8 mouse cellular contexts compared by ENCODE assay signal in the genomic region with DNA sequence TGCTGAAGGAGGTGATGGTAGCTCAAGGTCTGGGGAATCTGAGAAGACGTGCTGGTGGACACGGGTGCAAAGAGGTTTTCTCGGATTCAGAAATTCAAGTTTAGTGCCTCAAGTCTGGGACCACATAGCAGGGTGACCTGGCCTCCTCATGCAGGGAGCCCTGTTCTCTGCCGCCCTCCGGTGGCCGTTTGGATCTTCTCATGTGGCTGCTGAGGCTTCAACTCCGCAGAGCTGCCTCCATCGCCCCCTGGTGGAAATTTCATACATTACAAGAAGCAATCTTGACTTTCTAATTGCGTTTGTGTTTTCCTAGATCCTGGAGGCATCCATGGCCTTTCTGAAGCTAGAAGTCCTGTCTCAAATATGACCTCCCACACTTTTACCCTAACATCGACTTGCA. TPM values are rescaled to one million over a fixed set of nuclear protein-coding genes. Genes with fewer than 3 reads are reported as not detected.
DNase-seq lines count a peak whose midpoint lies in the region; ATAC-seq and TF ChIP-seq lines count a peak whose summit lies in the region.

No protein-coding gene starts in this region.

- no peaks in the 10 kb centered on the region for H3K4me1 ChIP-seq in bone marrow, adult 2 months (ENCODE audit: control insufficient read depth, insufficient read depth, low read length)
- 0 out of 2 replicates have a peak, but pooled peaks cover 2% of the 10 kb centered on the region for H3K4me1 ChIP-seq in embryonic facial prominence, embryonic 14.5 days (ENCODE audit: control insufficient read depth, insufficient read depth, low read length)
- peaks cover 11% of the 10 kb centered on the region for H3K4me1 ChIP-seq in kidney, embryonic 14.5 days (ENCODE audit: control insufficient read depth, insufficient read depth, low read length)
- peaks cover 17% of the 10 kb centered on the region for H3K4me1 ChIP-seq in limb, embryonic 14.5 days (ENCODE audit: control insufficient read depth, insufficient read depth, low read length)

- ATAC-seq in embryonic facial prominence, embryonic 14.5 days (ENCODE audit: low read depth) = peak; percentile 72
- ATAC-seq in kidney, embryonic 14.5 days (ENCODE audit: low FRiP score, low TSS enrichment) = 0 out of 2 replicates have a peak, but pooled peaks have one; percentile 48
- ATAC-seq in limb, embryonic 14.5 days (ENCODE audit: low FRiP score, low read depth) = peak; percentile 78
- peak; percentile 90 for ATAC-seq in monocyte, adult 5-6 weeks (replicated peaks; ENCODE audit: insufficient number of reproducible peaks, low FRiP score, low TSS enrichment, poor library complexity, severe bottlenecking)

- no peaks in the 10 kb centered on the region for H3K79me2 ChIP-seq in C2C12 (ENCODE audit: control insufficient read depth, insufficient read depth)

- no peak overlapping the region for H3K4me2 ChIP-seq in embryonic facial prominence, embryonic 14.5 days (ENCODE audit: low read depth, low read length)
- H3K4me2 ChIP-seq in kidney, embryonic 14.5 days (replicated peaks; ENCODE audit: low read depth, low read length) = no peak overlapping the region
- no peak overlapping the region for H3K4me2 ChIP-seq in limb, embryonic 14.5 days (replicated peaks; ENCODE audit: low read depth, low read length, severe bottlenecking)

- no peak overlapping the region for H3K27ac ChIP-seq in bone marrow, adult 2 months (ENCODE audit: control insufficient read depth, insufficient read depth, low read depth, low read length, poor library complexity)
- H3K27ac ChIP-seq in embryonic facial prominence, embryonic 14.5 days (replicated peaks; ENCODE audit: low read depth, low read length) = no peak overlapping the region
- no peak overlapping the region for H3K27ac ChIP-seq in kidney, embryonic 14.5 days (ENCODE audit: low read depth, low read length)
- no peak overlapping the region for H3K27ac ChIP-seq in limb, embryonic 14.5 days (replicated peaks; ENCODE audit: low read depth, low read length)

- 0% methylated on average over 10 of the region's 10 CpGs for WGBS in bone marrow, adult 2 months
- WGBS in embryonic facial prominence, embryonic 14.5 days = under 1% methylated on average over 10 of the region's 10 CpGs
- WGBS in kidney, embryonic 14.5 days = 0% methylated on average over 10 of the region's 10 CpGs
- 4% methylated on average over 10 of the region's 10 CpGs for WGBS in limb, embryonic 14.5 days

- peak; percentile 94 for DNase-seq in embryonic facial prominence, embryonic 14.5 days (ENCODE audit: low spot score)
- peak; percentile 81 to 91 for DNase-seq in heart, adult 9 months (ENCODE audit: low spot score in 2 of 2)
- peak; percentile 95 for DNase-seq in limb, embryonic 14.5 days (ENCODE audit: low spot score)
- peak; percentile 83 to 85 for DNase-seq in spleen, postnatal 36 days (ENCODE audit: low spot score in 2 of 2)

- no peaks in the 10 kb centered on the region for H3K36me3 ChIP-seq in C2C12 (ENCODE audit: control insufficient read depth, insufficient read depth)
- H3K36me3 ChIP-seq in embryonic facial prominence, embryonic 14.5 days (ENCODE audit: control insufficient read depth, insufficient read depth, low read length) = no peaks in the 10 kb centered on the region
- H3K36me3 ChIP-seq in kidney, embryonic 14.5 days (ENCODE audit: control insufficient read depth, insufficient read depth, low read length) = no peaks in the 10 kb centered on the region
- no peaks in the 10 kb centered on the region for H3K36me3 ChIP-seq in limb, embryonic 14.5 days (ENCODE audit: control insufficient read depth, insufficient read depth, low read length)

- H3ac ChIP-seq in C2C12 (ENCODE audit: control insufficient read depth, insufficient read length, low read depth) = no peak overlapping the region

- no peak for TF ChIP-seq POLR2A in bone marrow, adult 2 months (IDR thresholded peaks at IDR 0.05; ENCODE audit: borderline replicate concordance, control insufficient read depth, low read depth, low read length)
- TF ChIP-seq POLR2A in limb, embryonic 14.5 days (IDR thresholded peaks at IDR 0.05; ENCODE audit: borderline replicate concordance, extremely low read depth, insufficient read depth, insufficient read length) = no peak

- H3K4me3 ChIP-seq in C2C12 (ENCODE audit: insufficient read depth, poor library complexity, severe bottlenecking) = no peak overlapping the region
- H3K4me3 ChIP-seq in bone marrow, adult 2 months (replicated peaks; ENCODE audit: control insufficient read depth, low read depth, low read length) = no peak overlapping the region
- no peak overlapping the region for H3K4me3 ChIP-seq in embryonic facial prominence, embryonic 14.5 days (ENCODE audit: low read depth, low read length)
- no peak overlapping the region for H3K4me3 ChIP-seq in kidney, embryonic 14.5 days (ENCODE audit: low read length)
- no peak overlapping the region for H3K4me3 ChIP-seq in limb, embryonic 14.5 days (replicated peaks; ENCODE audit: low read length)

- H3K9ac ChIP-seq in embryonic facial prominence, embryonic 14.5 days (ENCODE audit: low read depth, low read length) = no peak overlapping the region
- no peak overlapping the region for H3K9ac ChIP-seq in kidney, embryonic 14.5 days (ENCODE audit: low read depth, low read length)
- H3K9ac ChIP-seq in limb, embryonic 14.5 days (ENCODE audit: low read depth, low read length, severe bottlenecking) = no peak overlapping the region

- no peaks in the 10 kb centered on the region for H3K79me3 ChIP-seq in C2C12 (ENCODE audit: low read depth)

- H3K9me3 ChIP-seq in embryonic facial prominence, embryonic 14.5 days (ENCODE audit: control insufficient read depth, low read length) = no peaks in the 10 kb centered on the region
- no peaks in the 10 kb centered on the region for H3K9me3 ChIP-seq in kidney, embryonic 14.5 days (ENCODE audit: control insufficient read depth, low read length)
- no peaks in the 10 kb centered on the region for H3K9me3 ChIP-seq in limb, embryonic 14.5 days (ENCODE audit: control insufficient read depth, low read length)

- peaks cover 47% of the 10 kb centered on the region for H3K27me3 ChIP-seq in C2C12 (ENCODE audit: control insufficient read depth, insufficient read depth, insufficient read length)
- peaks cover 55% of the 10 kb centered on the region for H3K27me3 ChIP-seq in embryonic facial prominence, embryonic 14.5 days (replicated peaks; ENCODE audit: control insufficient read depth, insufficient read depth, low read length)
- H3K27me3 ChIP-seq in kidney, embryonic 14.5 days (ENCODE audit: control insufficient read depth, insufficient read depth, low read length) = peaks cover 54% of the 10 kb centered on the region
- peaks cover 41% of the 10 kb centered on the region for H3K27me3 ChIP-seq in limb, embryonic 14.5 days (ENCODE audit: control insufficient read depth, insufficient read depth, low read length)

- peak; percentile 99 for TF ChIP-seq CTCF in C2C12 (IDR thresholded peaks at IDR 0.05; ENCODE audit: control insufficient read depth, insufficient read depth, insufficient read length)
- TF ChIP-seq CTCF in bone marrow, adult 2 months (IDR thresholded peaks at IDR 0.05; ENCODE audit: control insufficient read depth, insufficient read depth, low read length) = peak; percentile 99

TF ChIP-seq in C2C12, 6 proteins besides CTCF, POLR2A, EP300 and RAD21:
- TF ChIP-seq MAX (IDR thresholded peaks at IDR 0.05) (peak; percentile 33), FOSL1 (IDR thresholded peaks at IDR 0.05; ENCODE audit: insufficient read depth, low read length, poor library complexity, severe bottlenecking) (no peak)

RNA-seq across cellular contexts. Expression of a gene that starts 20.6 kb away (rescaled TPM):
- 25.7 TPM for polyA plus RNA-seq in C2C12 (2012; fragmentation: generic; extraction: Trizol)
- 24.4 and 28.0 TPM in 2 replicates for polyA plus RNA-seq in bone marrow, adult 2 months (2011; ENCODE audit: insufficient read depth, insufficient read length, low replicate concordance, missing spikeins)
- 51.1 and 51.9 TPM in 2 replicates for polyA plus RNA-seq in embryonic facial prominence, embryonic 14.5 days (2014; fragmentation: Nextera tagmentation; extraction: Ambion mirVana)
- polyA plus RNA-seq in kidney, embryonic 14.5 days (2014; fragmentation: Nextera tagmentation; extraction: Ambion mirVana) = 26.1 and 41.3 TPM in 2 replicates
- polyA plus RNA-seq in limb, embryonic 14.5 days (2012; rRNA removed) = 54.7 and 57.5 TPM in 2 replicates
- 56.6 and 62.9 TPM in 2 replicates for polyA plus RNA-seq in limb, embryonic 14.5 days (2014; fragmentation: Nextera tagmentation; extraction: Ambion mirVana)
- 34.7 to 46.4 TPM (median 44.7 TPM) in 3 replicates for total RNA-seq in monocyte, adult 5-6 weeks (2017)
